Mouse (Mus musculus): ENCODE measurements around the gene Chrdl2. TPM values are rescaled to one million over a fixed set of nuclear protein-coding genes. Genes with fewer than 3 reads are reported as not detected.
"Not testable (repeated sequence)": the region's sequence is repeated elsewhere in the genome, so short reads cannot be mapped to it uniquely, and the experiment has no call there.

Chrdl2 gene
- not detected in 2 replicates for total RNA-seq (2014; rRNA removed)
- 0.15 and 0.67 TPM in 2 replicates for polyA plus RNA-seq (2015; fragmentation: Nextera tagmentation; extraction: Ambion mirVana)

DNA sequence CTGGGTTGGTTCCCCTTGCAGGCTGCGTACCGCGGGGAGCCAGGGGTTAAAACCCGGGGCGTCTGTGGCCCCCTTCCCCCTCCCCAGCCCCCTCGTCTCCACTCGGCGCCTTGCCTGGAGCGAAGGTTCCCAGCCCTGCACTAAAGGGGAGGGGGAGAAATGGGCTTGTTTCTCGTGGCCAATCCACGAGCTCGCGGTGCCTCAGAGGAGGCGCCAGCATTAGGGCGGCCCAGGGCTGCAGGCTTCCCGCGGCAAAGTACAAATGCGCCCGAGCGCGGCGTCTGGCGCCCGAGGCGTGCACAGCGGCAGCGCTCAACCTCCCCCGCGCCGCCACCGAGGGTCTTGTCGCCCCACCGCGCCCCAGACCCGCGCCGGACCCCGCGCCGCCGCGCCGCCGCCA lies at the start of gene Chrdl2:
Gene Chrdl2, plus strand, starts transcription at position 383 of the 400 bp plus-strand sequence.
- peak within 1 kb of the TSS; percentile 88 for H3K4me2 ChIP-seq (ENCODE audit: low read depth)
- no peaks in the 10 kb centered on the region for H3K4me1 ChIP-seq (ENCODE audit: insufficient read depth)
- TF ChIP-seq CTCF (IDR thresholded peaks at IDR 0.05; ENCODE audit: low read depth): no peak
- peaks cover 35% of the 10 kb centered on the region for H3K27me3 ChIP-seq (ENCODE audit: insufficient read depth, low read length)
- H3K9ac ChIP-seq: peak within 1 kb of the TSS; percentile 51; the same call in 1 of the 2 replicates
- WGBS: under 1% methylated on average over 32 of the region's 44 CpGs
- H3K9me3 ChIP-seq (ENCODE audit: low read length): no peaks in the 10 kb centered on the region
- peak within 1 kb of the TSS; percentile 41 for H3K4me3 ChIP-seq (ENCODE audit: low read depth, low read length)
- no peak within 1 kb of the TSS for H3K27ac ChIP-seq (ENCODE audit: low read depth, low read length)
- H3K36me3 ChIP-seq (ENCODE audit: insufficient read depth): no peaks in the 10 kb centered on the region
- ATAC-seq (peak; percentile 98), DNase-seq (peak; percentile 79)

DNA sequence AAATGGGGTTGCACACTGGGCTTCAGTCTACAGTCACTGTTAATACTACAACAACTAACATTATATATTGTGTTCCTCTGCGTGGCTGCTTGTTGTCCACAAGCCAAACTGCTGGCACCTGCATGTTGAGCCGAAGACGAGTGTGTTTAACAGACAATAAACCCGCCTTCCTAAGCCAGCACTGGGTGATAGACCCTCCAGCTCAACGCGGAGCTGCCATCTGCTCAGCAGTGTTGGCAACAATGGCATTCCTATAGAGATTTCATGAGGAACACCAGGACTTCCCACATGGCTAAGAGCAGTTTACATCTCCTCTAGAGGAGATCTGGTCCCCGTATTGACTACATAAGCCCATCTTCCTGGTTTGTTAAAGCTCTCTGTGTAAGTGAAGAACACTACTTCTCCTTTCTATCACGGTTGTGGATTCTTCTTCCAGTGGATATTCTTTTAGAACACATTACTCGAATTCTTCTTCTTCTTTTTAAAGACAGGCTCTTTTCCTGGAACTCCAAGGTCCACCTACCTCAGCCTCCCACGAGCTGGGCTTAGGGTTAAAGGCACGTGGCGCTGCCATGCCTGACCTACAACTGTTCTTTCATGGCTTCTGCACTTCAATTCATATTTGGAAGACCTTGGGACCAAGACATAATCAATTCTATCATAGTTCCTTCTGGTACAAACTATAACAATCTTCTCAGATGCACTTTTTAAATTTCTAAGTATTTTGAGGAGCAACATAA lies 48.6 kb upstream of the Chrdl2 start:
- WGBS: 69% methylated on average over 12 of the region's 12 CpGs

DNA sequence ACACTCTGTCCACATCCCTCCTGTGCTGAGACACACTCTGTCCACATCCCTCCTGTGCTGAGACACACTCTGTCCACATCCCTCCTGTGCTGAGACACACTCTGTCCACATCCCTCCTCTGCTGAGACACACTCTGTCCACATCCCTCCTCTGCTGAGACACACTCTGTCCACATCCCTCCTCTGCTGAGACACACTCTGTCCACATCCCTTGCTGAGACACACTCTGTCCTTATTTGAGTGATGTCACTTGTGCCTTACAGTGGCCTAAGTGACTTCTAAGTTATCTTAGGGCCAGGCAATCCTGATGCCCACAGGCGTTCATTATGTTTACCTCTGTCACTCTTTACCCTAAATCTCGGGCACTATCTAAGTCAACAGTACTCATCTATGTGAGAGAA lies 45.4 kb upstream of the Chrdl2 start:
- ATAC-seq: not testable (repeated sequence)

More for the DNA sequence above, 48.6 kb upstream of the Chrdl2 start:
- H3K27ac ChIP-seq (ENCODE audit: low read depth, low read length): no peak overlapping the region
- TF ChIP-seq CTCF (IDR thresholded peaks at IDR 0.05; ENCODE audit: low read depth): no peak
- no peak overlapping the region for H3K9ac ChIP-seq
- no peak for ATAC-seq
- no peaks in the 10 kb centered on the region for H3K9me3 ChIP-seq (ENCODE audit: low read length)
- no peak overlapping the region for H3K4me3 ChIP-seq (ENCODE audit: low read depth, low read length)
- no peaks in the 10 kb centered on the region for H3K4me1 ChIP-seq (ENCODE audit: insufficient read depth)
- no peak overlapping the region for H3K4me2 ChIP-seq (ENCODE audit: low read depth)
- no peaks in the 10 kb centered on the region for H3K27me3 ChIP-seq (ENCODE audit: insufficient read depth, low read length)
- no peaks in the 10 kb centered on the region for H3K36me3 ChIP-seq (ENCODE audit: insufficient read depth)
- no peak for DNase-seq

DNA sequence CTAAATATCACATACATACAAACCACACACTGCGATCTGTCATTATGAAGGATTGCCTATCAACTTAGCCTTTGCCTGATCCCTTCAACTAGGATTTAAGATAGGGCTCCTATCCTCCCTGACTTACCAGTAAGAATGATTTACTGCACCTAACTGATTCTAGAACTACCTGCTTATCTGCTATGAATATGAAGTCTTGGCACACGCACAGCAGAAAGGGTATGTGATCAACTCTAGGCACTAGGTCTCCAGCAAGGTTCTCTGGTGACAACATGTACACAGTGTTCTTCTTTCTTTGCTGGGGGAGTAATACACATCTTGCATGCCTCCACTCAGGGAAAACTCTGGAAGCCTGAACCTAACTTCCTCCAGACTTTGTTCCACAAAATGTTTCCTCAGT lies 44.5 kb upstream of the Chrdl2 start:
- Histone ChIP-seq H3K36me3 (ENCODE audit: insufficient read depth) (no peaks in the 10 kb centered on the region), H3K4me1 (ENCODE audit: insufficient read depth) (peaks cover 30% of the 10 kb centered on the region), H3K9me3 (ENCODE audit: low read length) (no peaks in the 10 kb centered on the region), H3K4me2 (ENCODE audit: low read depth) (no peak overlapping the region), H3K4me3 (ENCODE audit: low read depth, low read length) (no peak overlapping the region), H3K27ac (ENCODE audit: low read depth, low read length) (no peak overlapping the region), H3K9ac (no peak overlapping the region), H3K27me3 (ENCODE audit: insufficient read depth, low read length) (no peaks in the 10 kb centered on the region)
- no peak for DNase-seq
- no peak for ATAC-seq
- TF ChIP-seq CTCF (IDR thresholded peaks at IDR 0.05; ENCODE audit: low read depth): no peak
- 95% methylated on average over 2 of the region's 2 CpGs for WGBS

More for the DNA sequence above, 45.4 kb upstream of the Chrdl2 start:
- not testable (repeated sequence) for H3K4me2 ChIP-seq (ENCODE audit: low read depth); H3K36me3 ChIP-seq (ENCODE audit: insufficient read depth); H3K9ac ChIP-seq; H3K27ac ChIP-seq (ENCODE audit: low read depth, low read length); H3K4me3 ChIP-seq (ENCODE audit: low read depth, low read length); DNase-seq; H3K27me3 ChIP-seq (ENCODE audit: insufficient read depth, low read length); H3K9me3 ChIP-seq (ENCODE audit: low read length)
- H3K4me1 ChIP-seq (ENCODE audit: insufficient read depth): peaks cover 23% of the 10 kb centered on the region
- 85% methylated on average over 2 of the region's 2 CpGs for WGBS

DNA sequence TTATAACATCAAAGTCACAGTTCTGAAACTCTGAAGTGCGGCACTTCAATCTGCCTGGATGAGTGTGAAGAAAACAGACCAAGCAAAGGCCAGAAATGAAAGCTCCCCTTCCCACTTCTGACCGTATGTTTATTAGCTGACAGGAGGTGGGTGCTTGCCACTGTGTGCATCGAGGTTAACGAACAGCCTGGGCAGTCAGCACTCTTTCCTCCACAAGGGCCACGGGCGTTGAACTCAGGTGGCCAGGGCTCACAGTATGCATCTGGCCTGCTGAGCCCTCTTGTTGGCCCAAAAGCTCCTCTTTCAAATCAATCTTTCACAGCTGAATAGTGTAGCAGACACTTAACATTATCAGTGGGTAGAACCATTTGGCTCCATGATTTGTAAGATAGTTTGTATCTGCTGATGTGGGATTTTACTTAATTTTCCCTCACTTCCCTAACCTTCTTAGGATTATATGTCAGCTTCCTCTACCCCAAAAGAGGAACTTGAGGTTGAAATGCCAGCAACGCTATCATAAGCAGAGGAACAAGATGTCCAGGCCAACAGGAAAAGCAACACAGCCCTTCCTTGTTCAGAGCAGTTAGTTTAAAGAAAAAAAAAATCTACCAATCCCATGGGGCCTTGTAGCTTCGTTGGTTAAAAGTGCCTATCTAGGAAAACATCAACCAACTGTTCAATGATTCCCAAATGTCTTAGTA lies 43.3 kb upstream of the Chrdl2 start:
- peak overlapping the region; percentile 24 for H3K4me2 ChIP-seq (ENCODE audit: low read depth)

GRCm38 (mm10) chr7:99963237-99963860 lies 42.6 kb upstream of the Chrdl2 start:
- peak overlapping the region; percentile 5; the same call in 1 of the 2 replicates for H3K27ac ChIP-seq (ENCODE audit: low read depth, low read length)
- no peak for DNase-seq
- no peak for TF ChIP-seq CTCF (IDR thresholded peaks at IDR 0.05; ENCODE audit: low read depth)
- WGBS: 69% methylated on average over 3 of the region's 3 CpGs
- ATAC-seq: no peak
- H3K9ac ChIP-seq: no peak overlapping the region
- H3K4me1 ChIP-seq (ENCODE audit: insufficient read depth): peaks cover 40% of the 10 kb centered on the region
- H3K9me3 ChIP-seq (ENCODE audit: low read length): no peaks in the 10 kb centered on the region
- no peaks in the 10 kb centered on the region for H3K27me3 ChIP-seq (ENCODE audit: insufficient read depth, low read length)
- H3K36me3 ChIP-seq (ENCODE audit: insufficient read depth): no peaks in the 10 kb centered on the region
- H3K4me2 ChIP-seq (ENCODE audit: low read depth): peak overlapping the region; percentile 24
- H3K4me3 ChIP-seq (ENCODE audit: low read depth, low read length): 0 out of 2 replicates have a peak overlapping the region, but pooled peaks have one; percentile 3

More for the DNA sequence above, 43.3 kb upstream of the Chrdl2 start:
- peaks cover 40% of the 10 kb centered on the region for H3K4me1 ChIP-seq (ENCODE audit: insufficient read depth)
- DNase-seq (no peak), ATAC-seq (no peak)
- no peak for TF ChIP-seq CTCF (IDR thresholded peaks at IDR 0.05; ENCODE audit: low read depth)
- H3K27ac ChIP-seq (ENCODE audit: low read depth, low read length): peak overlapping the region; percentile 54; the same call in 1 of the 2 replicates
- no peak overlapping the region for H3K9ac ChIP-seq
- 61% methylated on average over 8 of the region's 8 CpGs for WGBS
- H3K4me3 ChIP-seq (ENCODE audit: low read depth, low read length): no peak overlapping the region
- H3K9me3 ChIP-seq (ENCODE audit: low read length): no peaks in the 10 kb centered on the region
- no peaks in the 10 kb centered on the region for H3K36me3 ChIP-seq (ENCODE audit: insufficient read depth)
- no peaks in the 10 kb centered on the region for H3K27me3 ChIP-seq (ENCODE audit: insufficient read depth, low read length)

Measured in forebrain, postnatal 0 days (tissue).